Mouse (Mus musculus) midbrain, embryonic 13.5 days (tissue): ENCODE measurements around the gene Asprv1. TPM values are rescaled to one million over a fixed set of nuclear protein-coding genes. Genes with fewer than 3 reads are reported as not detected.

ENCODE experiments used
- ATAC-seq: fragments of 200-750 bp; cut with Nextera tagmentation; 2 replicates; pipeline ENCODE4 v1.8.0; 2017; ENCODE audit warnings: mild to moderate bottlenecking, moderate TSS enrichment, moderate library complexity
- H3K27ac ChIP-seq: fragments of 300-500 bp; sonication (generic); 2 replicates; pipeline ENCODE4 v1.5.1; 2015; ENCODE audit warnings: inconsistent platforms, mild to moderate bottlenecking, moderate library complexity
- H3K27me3 ChIP-seq: fragments of 300-500 bp; sonication (generic); 2 replicates; pipeline ENCODE4 v1.6.1; 2015; ENCODE audit warnings: mild to moderate bottlenecking, inconsistent platforms
- H3K36me3 ChIP-seq: fragments of 300-500 bp; sonication (generic); 2 replicates; pipeline ENCODE4 v1.6.1; 2015; ENCODE audit warnings: mild to moderate bottlenecking, inconsistent platforms
- H3K4me1 ChIP-seq: fragments of 300-500 bp; sonication (generic); replicated peaks from 2 replicates; pipeline ENCODE4 v1.6.1; 2015; ENCODE audit warnings: inconsistent platforms
- H3K4me2 ChIP-seq: fragments of 300-500 bp; sonication (generic); replicated peaks from 2 replicates; pipeline ENCODE4 v1.6.1; 2015; ENCODE audit warnings: moderate library complexity, mild to moderate bottlenecking, inconsistent platforms
- H3K4me3 ChIP-seq: fragments of 300-500 bp; sonication (generic); replicated peaks from 2 replicates; pipeline ENCODE4 v1.5.1; 2015; ENCODE audit warnings: mild to moderate bottlenecking, inconsistent platforms
- H3K9ac ChIP-seq: fragments of 300-500 bp; sonication (generic); replicated peaks from 2 replicates; pipeline ENCODE4 v1.6.1; 2015; ENCODE audit warnings: mild to moderate bottlenecking, inconsistent platforms
- H3K9me3 ChIP-seq: fragments of 300-500 bp; sonication (generic); 2 replicates; pipeline ENCODE4 v1.6.1; 2016; ENCODE audit warnings: mild to moderate bottlenecking, inconsistent platforms
- WGBS: fragments of 180-500 bp; shearing (Covaris S2); methylation state at CpG from one replicate; pipeline ENCODE4 v1.1.7; 2015; 5-methylcytosine and 5-hydroxymethylcytosine counted together
- polyA plus RNA-seq: library from polyadenylated mRNA; unstranded; fragments of >200 nt; fragmentation: Nextera tagmentation; extraction: Ambion mirVana; gene quantifications from 2 replicates; pipeline ENCODE4 v1.2.1, GENCODE M21; 2015

The Asprv1 gene
- polyA plus RNA-seq, 1 experiment from 2014 or later: 0.50 TPM

- no peak for ATAC-seq
- Histone ChIP-seq H3K4me3 (no peak overlapping the region), H3K27me3 (no peaks in the 10 kb centered on the region), H3K36me3 (no peaks in the 10 kb centered on the region), H3K4me2 (no peak overlapping the region), H3K9ac (no peak overlapping the region), H3K4me1 (no peaks in the 10 kb centered on the region), H3K9me3 (no peaks in the 10 kb centered on the region), H3K27ac (no peak overlapping the region)
- WGBS: 72% methylated on average over 18 of the region's 18 CpGs
Observed at GRCm38 (mm10) chr6:86624074-86625030, 3.6 kb upstream of the Asprv1 start.

- Histone ChIP-seq H3K27me3 (no peaks in the 10 kb centered on the region), H3K36me3 (no peaks in the 10 kb centered on the region), H3K4me1 (no peaks in the 10 kb centered on the region), H3K9me3 (no peaks in the 10 kb centered on the region), H3K9ac (no peak overlapping the region), H3K27ac (no peak overlapping the region), H3K4me2 (no peak overlapping the region), H3K4me3 (no peak overlapping the region)
- no peak for ATAC-seq
- WGBS: 82% methylated on average over 3 of the region's 3 CpGs
Observed at GRCm38 (mm10) chr6:86630141-86630540, 2.2 kb downstream of the Asprv1 start.

- H3K9ac ChIP-seq: no peak overlapping the region
- no peak for ATAC-seq
- no peaks in the 10 kb centered on the region for H3K9me3 ChIP-seq
- no peak overlapping the region for H3K27ac ChIP-seq
- no peak overlapping the region for H3K4me3 ChIP-seq
- H3K4me1 ChIP-seq: no peaks in the 10 kb centered on the region
- no peak overlapping the region for H3K4me2 ChIP-seq
- 73% methylated on average over 2 of the region's 2 CpGs for WGBS
- no peaks in the 10 kb centered on the region for H3K36me3 ChIP-seq
- H3K27me3 ChIP-seq: no peaks in the 10 kb centered on the region
Observed at GRCm38 (mm10) chr6:86636495-86636894, 8.5 kb downstream of the Asprv1 start.

- H3K27me3 ChIP-seq: no peaks in the 10 kb centered on the region
- WGBS: 66% methylated on average over 4 of the region's 4 CpGs
Observed at GRCm38 (mm10) chr6:86637171-86637835, 9.3 kb downstream of the Asprv1 start.

GRCm38 (mm10) chr6:86637860-86638259 is 9.9 kb downstream of the Asprv1 start:
- Histone ChIP-seq H3K4me1 (no peaks in the 10 kb centered on the region), H3K9me3 (no peaks in the 10 kb centered on the region), H3K9ac (no peak overlapping the region), H3K36me3 (no peaks in the 10 kb centered on the region), H3K27me3 (no peaks in the 10 kb centered on the region), H3K4me2 (no peak overlapping the region), H3K27ac (no peak overlapping the region), H3K4me3 (no peak overlapping the region)
- no peak for ATAC-seq
- 80% methylated on average over 2 of the region's 2 CpGs for WGBS

More at GRCm38 (mm10) chr6:86637171-86637835, 9.3 kb downstream of the Asprv1 start:
- Histone ChIP-seq H3K4me2 (no peak overlapping the region), H3K9ac (no peak overlapping the region), H3K36me3 (no peaks in the 10 kb centered on the region), H3K4me3 (no peak overlapping the region), H3K4me1 (no peaks in the 10 kb centered on the region), H3K9me3 (no peaks in the 10 kb centered on the region), H3K27ac (no peak overlapping the region)
- ATAC-seq: no peak

- no peak overlapping the region for H3K4me2 ChIP-seq
- H3K4me1 ChIP-seq: no peaks in the 10 kb centered on the region
- H3K27me3 ChIP-seq: no peaks in the 10 kb centered on the region
- no peak overlapping the region for H3K27ac ChIP-seq
- no peaks in the 10 kb centered on the region for H3K36me3 ChIP-seq
- WGBS: 27% methylated on average over 2 of the region's 2 CpGs
- no peaks in the 10 kb centered on the region for H3K9me3 ChIP-seq
- no peak overlapping the region for H3K9ac ChIP-seq
- H3K4me3 ChIP-seq: no peak overlapping the region
- ATAC-seq: no peak
Observed at GRCm38 (mm10) chr6:86638434-86638833, 10.5 kb downstream of the Asprv1 start.

- Histone ChIP-seq H3K36me3 (no peaks in the 10 kb centered on the region), H3K9ac (no peak overlapping the region), H3K4me1 (no peaks in the 10 kb centered on the region), H3K27ac (no peak overlapping the region), H3K9me3 (no peaks in the 10 kb centered on the region), H3K27me3 (no peaks in the 10 kb centered on the region), H3K4me2 (no peak overlapping the region), H3K4me3 (no peak overlapping the region)
- WGBS: 82% methylated on average over 18 of the region's 18 CpGs
- ATAC-seq: no peak
Observed at GRCm38 (mm10) chr6:86639180-86640160, 11.5 kb downstream of the Asprv1 start.

- Histone ChIP-seq H3K27me3 (no peaks in the 10 kb centered on the region), H3K9ac (no peak overlapping the region), H3K4me3 (no peak overlapping the region), H3K4me1 (no peaks in the 10 kb centered on the region), H3K9me3 (no peaks in the 10 kb centered on the region), H3K27ac (no peak overlapping the region), H3K36me3 (no peaks in the 10 kb centered on the region), H3K4me2 (no peak overlapping the region)
- ATAC-seq: no peak
- WGBS: 73% methylated on average over 3 of the region's 3 CpGs
Observed at GRCm38 (mm10) chr6:86640161-86640560, 12.2 kb downstream of the Asprv1 start.

GRCm38 (mm10) chr6:86640776-86641175 is 12.8 kb downstream of the Asprv1 start:
- H3K9ac ChIP-seq: no peak overlapping the region
- H3K27ac ChIP-seq: no peak overlapping the region
- no peaks in the 10 kb centered on the region for H3K27me3 ChIP-seq
- H3K4me2 ChIP-seq: no peak overlapping the region
- no peak for ATAC-seq
- H3K4me1 ChIP-seq: no peaks in the 10 kb centered on the region
- H3K36me3 ChIP-seq: no peaks in the 10 kb centered on the region
- no peak overlapping the region for H3K4me3 ChIP-seq
- 92% methylated on average over 8 of the region's 8 CpGs for WGBS
- no peaks in the 10 kb centered on the region for H3K9me3 ChIP-seq

- no peaks in the 10 kb centered on the region for H3K4me1 ChIP-seq
- H3K27me3 ChIP-seq: no peaks in the 10 kb centered on the region
- WGBS: 68% methylated on average over 8 of the region's 8 CpGs
- H3K36me3 ChIP-seq: no peaks in the 10 kb centered on the region
- no peaks in the 10 kb centered on the region for H3K9me3 ChIP-seq
- H3K9ac ChIP-seq: no peak overlapping the region
- H3K4me3 ChIP-seq: no peak overlapping the region
- H3K27ac ChIP-seq: no peak overlapping the region
- ATAC-seq: no peak
- H3K4me2 ChIP-seq: no peak overlapping the region
Observed at GRCm38 (mm10) chr6:86641716-86642115, 13.8 kb downstream of the Asprv1 start.

- ATAC-seq: no peak
- H3K4me3 ChIP-seq: no peak overlapping the region
- H3K36me3 ChIP-seq: peaks cover 27% of the 10 kb centered on the region
- no peaks in the 10 kb centered on the region for H3K9me3 ChIP-seq
- H3K4me2 ChIP-seq: no peak overlapping the region
- H3K9ac ChIP-seq: no peak overlapping the region
- no peaks in the 10 kb centered on the region for H3K4me1 ChIP-seq
- no peaks in the 10 kb centered on the region for H3K27me3 ChIP-seq
- WGBS: 94% methylated on average over 3 of the region's 3 CpGs
- H3K27ac ChIP-seq: no peak overlapping the region
Observed at GRCm38 (mm10) chr6:86644775-86645400, 16.9 kb downstream of the Asprv1 start.
